Mouse (Mus musculus) ES-Bruce4 (cell line): Measurements from ENCODE around the gene Nrxn1.

Experiments used
- CTCF ChIP-seq: IDR thresholded peaks from one replicate; pipeline ENCODE4 v1.8.1; 2011; ENCODE audit warnings: low read depth, low read length
- POLR2A ChIP-seq: IDR thresholded peaks from one replicate; pipeline ENCODE4 v1.8.1; 2011; ENCODE audit warnings: low read length; ENCODE audit not compliant: insufficient read depth

GRCm38 (mm10) chr17:90506026-90506425 lies 586.8 kb downstream of the Nrxn1 start:
- no peak for TF ChIP-seq CTCF
- no peak for TF ChIP-seq POLR2A
